Mouse (Mus musculus) cortical plate, adult 2 months (tissue): Measurements from ENCODE around the gene Apela. TPM values are rescaled to one million over a fixed set of nuclear protein-coding genes. Genes with fewer than 3 reads are reported as not detected.

Experiments
- H3K27ac ChIP-seq: fragments of 200-500 bp; 2 replicates; pipeline ENCODE4 v1.5.1; 2012; ENCODE audit warnings: low read length, control low read depth, inconsistent platforms; ENCODE audit not compliant: insufficient read depth
- H3K4me1 ChIP-seq: fragments of 200-500 bp; 2 replicates; pipeline ENCODE4 v1.6.1; 2011; ENCODE audit warnings: low read length; ENCODE audit not compliant: control insufficient read depth, insufficient read depth
- H3K4me3 ChIP-seq: fragments of 200-500 bp; 2 replicates; pipeline ENCODE4 v1.5.1; 2011; ENCODE audit warnings: mild to moderate bottlenecking, low read length, control low read depth; ENCODE audit not compliant: insufficient read depth
- CTCF ChIP-seq: fragments of 200-500 bp; IDR thresholded peaks from 2 replicates; pipeline ENCODE4 v1.5.1; 2011; ENCODE audit warnings: mild to moderate bottlenecking, control low read depth, low read length; ENCODE audit not compliant: insufficient read depth; ENCODE audit errors: extremely low read depth
- POLR2A ChIP-seq: fragments of 200-500 bp; IDR thresholded peaks from 2 replicates; pipeline ENCODE4 v1.6.1; 2011; ENCODE audit warnings: mild to moderate bottlenecking, low read length, control low read depth; ENCODE audit not compliant: insufficient read depth; ENCODE audit errors: extremely low read depth
- polyA plus RNA-seq: library from polyadenylated mRNA; depleted of rRNA; stranded (reverse); fragments of >200 nt; gene quantifications from 2 replicates; pipeline ENCODE4 v1.2.3, GENCODE M21; 2012; rRNA removed

Apela gene
- not detected in 2 replicates for polyA plus RNA-seq

DNA sequence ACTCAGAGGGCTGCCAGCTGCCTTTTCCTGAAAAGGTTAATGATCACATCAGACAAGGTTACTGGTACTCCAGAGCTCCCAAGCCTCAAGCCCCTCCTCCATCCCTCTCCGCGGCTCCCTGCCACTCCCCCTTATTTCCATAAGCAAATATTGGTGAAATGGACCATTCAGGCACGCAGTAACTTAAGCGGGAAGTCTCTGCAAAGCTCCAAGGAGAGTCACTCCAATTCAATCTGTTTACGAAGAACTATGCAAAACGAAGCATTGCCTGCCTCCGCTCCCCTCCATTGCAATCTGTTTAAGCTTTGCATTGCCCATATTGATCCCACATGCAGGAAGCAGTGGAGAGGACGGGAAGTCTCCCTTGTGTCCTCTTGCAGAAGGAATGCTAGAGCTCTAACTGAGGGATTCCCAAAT is at the start of gene Apela:
Apela (minus strand) TSS at position 220 of the 417 bp plus-strand sequence.
- no peak for TF ChIP-seq CTCF
- no peak for TF ChIP-seq POLR2A
- no peaks in the 10 kb centered on the region for H3K4me1 ChIP-seq
- no peak within 1 kb of the TSS for H3K27ac ChIP-seq
- H3K4me3 ChIP-seq = no peak within 1 kb of the TSS

DNA sequence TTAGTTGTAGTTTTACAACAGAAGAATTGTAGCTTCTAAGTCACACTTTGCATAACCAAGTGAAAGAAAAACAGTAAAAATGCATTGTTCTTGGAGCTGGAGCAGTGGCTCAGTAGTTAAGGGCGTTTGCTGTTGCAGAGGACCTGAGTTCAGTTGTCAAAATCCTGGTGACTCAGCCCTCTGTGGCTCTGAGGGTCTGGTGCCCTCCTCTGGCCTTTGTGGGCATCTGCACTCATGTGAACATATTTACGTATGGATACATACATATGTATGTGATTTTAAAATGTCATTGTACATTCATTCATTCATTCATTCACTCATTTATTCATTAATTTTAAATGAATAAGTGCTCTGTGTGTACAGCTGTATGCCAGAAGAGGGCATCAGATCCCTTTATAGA is 48.5 kb upstream of the Apela start:
- Histone ChIP-seq H3K4me3 (no peak overlapping the region), H3K4me1 (no peaks in the 10 kb centered on the region), H3K27ac (no peak overlapping the region)
- TF ChIP-seq POLR2A (no peak), CTCF (no peak)

DNA sequence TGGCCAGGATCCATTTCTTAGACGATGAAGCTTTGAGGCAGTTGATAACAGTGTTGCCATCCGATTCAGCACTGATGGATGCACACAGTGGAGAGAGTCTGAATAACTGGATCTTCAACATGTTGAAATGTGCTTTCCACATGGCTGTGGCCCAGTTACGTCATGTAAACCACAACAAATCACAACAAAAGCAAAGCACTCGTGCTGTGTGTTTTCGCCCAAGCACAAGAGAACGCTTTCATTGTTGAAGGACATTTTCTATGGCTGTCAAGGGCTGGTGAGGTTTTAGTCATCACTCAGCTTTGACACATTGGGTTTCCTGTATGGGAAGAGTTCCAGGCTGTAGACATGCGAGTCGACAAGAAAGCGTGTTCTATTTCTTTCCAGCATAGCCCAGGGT is 43.6 kb upstream of the Apela start:
- H3K4me1 ChIP-seq = no peaks in the 10 kb centered on the region
- TF ChIP-seq CTCF (no peak), POLR2A (no peak)

GRCm38 (mm10) chr8:65074733-65075132 is 37.6 kb upstream of the Apela start, which contains the start of gene Gm10663:
Gene Gm10663, plus strand, starts transcription at chr8:65075033.
- Histone ChIP-seq H3K27ac (no peak within 1 kb of the TSS), H3K4me3 (no peak within 1 kb of the TSS), H3K4me1 (no peaks in the 10 kb centered on the region)
- TF ChIP-seq CTCF = no peak
- TF ChIP-seq POLR2A = no peak

More for the DNA sequence above, 43.6 kb upstream of the Apela start:
- Histone ChIP-seq H3K4me3 (no peak overlapping the region), H3K27ac (no peak overlapping the region)

GRCm38 (mm10) chr8:65070996-65071395 is 33.9 kb upstream of the Apela start:
- TF ChIP-seq CTCF = no peak
- TF ChIP-seq POLR2A = no peak
- H3K27ac ChIP-seq = no peak overlapping the region
- no peak overlapping the region for H3K4me3 ChIP-seq
- H3K4me1 ChIP-seq = no peaks in the 10 kb centered on the region

DNA sequence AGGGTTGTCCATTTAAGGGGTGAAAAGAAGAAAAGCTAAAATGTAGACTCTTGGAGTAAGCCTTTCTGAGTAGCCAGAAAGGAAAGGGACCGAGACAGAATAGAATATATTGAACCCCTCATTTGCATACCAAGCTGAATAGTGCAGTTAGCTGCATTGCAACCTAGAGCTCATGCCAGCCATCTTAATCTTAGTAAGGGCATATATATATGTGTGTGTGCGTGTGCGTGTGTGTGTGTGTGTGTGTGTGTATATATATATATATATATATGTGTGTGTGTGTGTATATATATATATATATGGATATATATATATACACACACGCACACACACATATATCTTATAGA is 31.3 kb upstream of the Apela start:
- H3K4me3 ChIP-seq = no peak overlapping the region
- no peak for TF ChIP-seq CTCF

GRCm38 (mm10) chr8:65067694-65068472 is 30.7 kb upstream of the Apela start:
- TF ChIP-seq CTCF (no peak), POLR2A (no peak)
- Histone ChIP-seq H3K4me1 (no peaks in the 10 kb centered on the region), H3K27ac (no peak overlapping the region)

More for the DNA sequence above, 31.3 kb upstream of the Apela start:
- Histone ChIP-seq H3K27ac (no peak overlapping the region), H3K4me1 (no peaks in the 10 kb centered on the region)

GRCm38 (mm10) chr8:65067031-65067430 is 29.9 kb upstream of the Apela start:
- H3K4me3 ChIP-seq = no peak overlapping the region
- no peaks in the 10 kb centered on the region for H3K4me1 ChIP-seq
- TF ChIP-seq CTCF (no peak), POLR2A (no peak)
- H3K27ac ChIP-seq = no peak overlapping the region

More at GRCm38 (mm10) chr8:65067694-65068472, 30.7 kb upstream of the Apela start:
- no peak overlapping the region for H3K4me3 ChIP-seq

GRCm38 (mm10) chr8:65065622-65066021 is 28.5 kb upstream of the Apela start:
- no peak overlapping the region for H3K27ac ChIP-seq
- no peak overlapping the region for H3K4me3 ChIP-seq
- H3K4me1 ChIP-seq = no peaks in the 10 kb centered on the region
- no peak for TF ChIP-seq CTCF
- no peak for TF ChIP-seq POLR2A

DNA sequence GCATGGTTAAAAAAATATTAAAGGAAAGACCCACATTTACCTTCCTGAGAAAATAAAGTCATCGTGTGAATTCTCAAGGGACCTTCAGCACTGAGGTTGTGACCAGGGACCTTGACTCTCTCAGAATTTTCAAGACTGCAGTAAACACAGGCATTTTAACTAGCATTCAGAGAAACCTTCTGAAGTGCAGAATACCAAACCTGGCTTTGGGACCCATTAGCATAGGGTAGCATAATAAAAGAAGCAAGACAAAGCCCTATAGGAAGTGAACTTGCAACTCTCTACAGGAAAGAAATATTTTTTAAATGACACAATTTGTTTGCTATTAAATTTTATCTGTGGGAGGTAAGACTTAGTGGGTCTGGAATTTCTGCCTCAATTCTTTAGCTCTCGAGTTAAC is 26.9 kb upstream of the Apela start:
- Histone ChIP-seq H3K4me1 (no peaks in the 10 kb centered on the region), H3K27ac (no peak overlapping the region), H3K4me3 (no peak overlapping the region)
- no peak for TF ChIP-seq POLR2A
- TF ChIP-seq CTCF = no peak
